Mouse (Mus musculus): Measurements from ENCODE around the gene Usp17ld.
"Not testable (repeated sequence)": the region's sequence is repeated elsewhere in the genome, so short reads cannot be mapped to it uniquely, and the experiment has no call there.

Usp17ld gene

DNA sequence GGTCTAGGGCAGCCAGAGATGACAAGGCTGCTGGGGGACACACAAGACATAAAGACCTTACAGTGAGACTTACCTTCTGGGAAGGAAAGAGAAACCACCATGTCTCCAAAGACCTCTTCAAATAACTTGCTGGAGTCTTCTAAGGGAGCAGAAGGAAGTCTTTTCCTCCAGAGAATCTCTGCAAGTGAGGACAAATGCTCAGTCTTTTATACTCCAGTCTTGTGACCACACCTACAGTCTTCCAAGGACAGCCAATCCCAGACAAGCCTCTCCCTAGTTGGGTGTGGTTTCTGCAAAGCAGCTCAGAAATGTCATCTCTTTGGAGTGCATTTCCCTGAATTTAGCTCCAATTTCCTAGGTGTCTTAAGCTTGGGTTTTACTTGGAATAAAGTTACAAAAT is at the start of gene Usp17ld:
TSS of gene Usp17ld (minus strand) at position 101 of the 400 bp plus-strand sequence.
- not testable (repeated sequence) for DNase-seq (ENCODE audit: low spot score)

DNA sequence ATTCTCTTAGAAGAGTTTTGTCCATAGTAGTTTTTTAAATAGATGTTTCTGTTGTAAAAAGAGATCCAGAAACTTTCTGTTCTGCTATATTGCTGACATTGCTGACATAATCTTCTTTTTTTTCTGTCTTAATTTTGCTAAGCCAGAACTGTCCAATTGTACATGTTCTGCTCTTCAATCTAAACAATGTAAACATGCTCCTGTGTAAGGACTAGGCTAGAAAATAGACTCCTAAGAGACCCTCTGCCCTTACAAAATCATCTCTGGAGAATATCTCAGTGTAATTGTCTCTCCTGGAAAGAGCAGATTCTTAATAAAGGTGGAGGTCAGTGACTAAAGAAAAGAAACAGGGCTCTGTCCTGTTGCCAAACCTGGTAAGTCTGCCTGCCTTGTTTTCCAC is 35.6 kb downstream of the Usp17ld start, which contains the start of gene Olfr594:
TSS of gene Olfr594 (plus strand) at position 301 of the 400 bp plus-strand sequence.
- no peak for DNase-seq (ENCODE audit: low spot score)

DNA sequence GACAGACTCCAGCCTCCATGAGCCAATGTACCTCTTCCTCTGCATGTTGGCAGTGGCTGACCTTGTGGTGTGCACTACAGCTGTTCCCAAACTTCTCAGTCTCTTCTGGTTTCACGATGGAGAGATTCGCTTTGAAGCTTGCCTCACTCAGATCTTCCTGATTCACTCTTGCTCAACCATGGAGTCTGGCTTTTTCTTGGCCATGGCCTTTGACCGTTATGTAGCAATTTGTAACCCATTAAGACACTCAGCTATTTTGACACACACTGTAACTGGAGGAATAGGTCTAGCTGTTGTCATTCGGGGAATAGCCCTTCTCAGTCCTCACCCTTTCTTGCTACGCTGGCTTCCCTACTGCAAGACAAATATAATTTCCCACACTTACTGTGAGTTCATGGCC is 40.3 kb downstream of the Usp17ld start:
- DNase-seq (ENCODE audit: low spot score) = not testable (repeated sequence)

DNA sequence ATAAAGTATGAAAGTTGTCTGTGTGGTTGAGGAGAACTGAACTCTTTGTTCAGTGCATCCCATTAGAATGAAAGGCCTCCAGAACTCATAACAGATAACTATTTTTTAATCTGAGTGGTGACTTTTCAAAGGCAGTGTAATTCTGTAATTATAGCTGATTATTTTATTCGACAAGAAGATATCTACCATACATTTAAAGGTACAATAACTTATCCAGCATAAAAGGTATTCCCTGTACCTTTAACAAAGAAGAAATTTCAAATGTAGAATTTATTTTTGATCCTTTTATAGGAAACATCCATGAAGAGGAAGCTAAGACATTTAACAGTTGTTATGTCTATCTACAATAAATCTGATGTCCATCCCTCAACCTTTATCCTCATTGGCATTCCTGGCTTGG is 40.7 kb downstream of the Usp17ld start, which contains the start of gene Olfr593:
TSS of gene Olfr593 (plus strand) at position 301 of the 400 bp plus-strand sequence.
- no peak for DNase-seq (ENCODE audit: low spot score)
